Mouse (Mus musculus): Measurements from ENCODE around the gene 6330409D20Rik. TPM values are rescaled to one million over a fixed set of nuclear protein-coding genes. Genes with fewer than 3 reads are reported as not detected.

Gene 6330409D20Rik
- polyA plus RNA-seq, 1 experiment from 2014 or later, result 0.46 TPM

- no peak for ATAC-seq (replicated peaks; ENCODE audit: insufficient number of reproducible peaks, low FRiP score, low TSS enrichment)
- Histone ChIP-seq H3K9me3 (replicated peaks; ENCODE audit: control insufficient read depth, low read length) (no peaks in the 10 kb centered on the region), H3K4me1 (ENCODE audit: control insufficient read depth, insufficient read depth, low read length) (peaks cover 12% of the 10 kb centered on the region), H3K27me3 (ENCODE audit: control insufficient read depth, insufficient read depth, low read length) (no peaks in the 10 kb centered on the region), H3K27ac (ENCODE audit: low read depth, low read length) (no peak overlapping the region), H3K4me2 (no peak overlapping the region), H3K4me3 (ENCODE audit: low read depth, low read length) (no peak overlapping the region), H3K9ac (ENCODE audit: low read depth, low read length) (no peak overlapping the region), H3K36me3 (ENCODE audit: control insufficient read depth, insufficient read depth, low read length) (no peaks in the 10 kb centered on the region)
- 76% methylated on average over 16 of the region's 16 CpGs for WGBS (ENCODE audit: insufficient replicate concordance)
Observed at GRCm38 (mm10) chr2:32724832-32725790, 15.7 kb downstream of the 6330409D20Rik start.

DNA sequence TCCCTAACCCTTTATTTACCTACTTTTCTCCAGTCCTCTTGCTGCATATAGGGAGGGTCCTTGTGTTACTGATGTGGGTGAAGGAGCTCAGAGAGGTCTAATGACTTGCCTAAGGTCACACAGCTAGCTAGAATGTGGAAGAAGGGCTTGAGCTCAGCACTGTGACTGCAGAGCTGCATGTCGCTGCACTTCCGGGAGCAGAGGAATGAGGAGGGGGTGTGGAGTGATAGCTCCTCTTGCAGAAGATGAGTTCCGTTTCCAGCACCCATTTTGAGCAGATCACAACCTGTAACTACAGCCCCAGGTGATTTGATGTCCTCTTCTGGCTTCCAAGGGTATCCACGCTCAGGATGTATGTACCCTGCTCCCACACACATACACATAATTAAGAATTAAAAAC lies 16.7 kb downstream of the 6330409D20Rik start:
- no peak overlapping the region for H3K27ac ChIP-seq (ENCODE audit: low read depth, low read length)
- H3K27me3 ChIP-seq (ENCODE audit: control insufficient read depth, insufficient read depth, low read length), result no peaks in the 10 kb centered on the region
- peaks cover 12% of the 10 kb centered on the region for H3K4me1 ChIP-seq (ENCODE audit: control insufficient read depth, insufficient read depth, low read length)
- ATAC-seq (replicated peaks; ENCODE audit: insufficient number of reproducible peaks, low FRiP score, low TSS enrichment), result no peak
- 77% methylated on average over 4 of the region's 4 CpGs for WGBS (ENCODE audit: insufficient replicate concordance)
- H3K9me3 ChIP-seq (replicated peaks; ENCODE audit: control insufficient read depth, low read length), result no peaks in the 10 kb centered on the region
- no peak overlapping the region for H3K4me2 ChIP-seq
- H3K4me3 ChIP-seq (ENCODE audit: low read depth, low read length), result no peak overlapping the region
- no peak overlapping the region for H3K9ac ChIP-seq (ENCODE audit: low read depth, low read length)
- H3K36me3 ChIP-seq (ENCODE audit: control insufficient read depth, insufficient read depth, low read length), result no peaks in the 10 kb centered on the region

GRCm38 (mm10) chr2:32722581-32722980 lies 18.2 kb downstream of the 6330409D20Rik start:
- no peak overlapping the region for H3K4me3 ChIP-seq (ENCODE audit: low read depth, low read length)
- H3K27me3 ChIP-seq (ENCODE audit: control insufficient read depth, insufficient read depth, low read length), result no peaks in the 10 kb centered on the region
- no peak overlapping the region for H3K4me2 ChIP-seq
- no peaks in the 10 kb centered on the region for H3K36me3 ChIP-seq (ENCODE audit: control insufficient read depth, insufficient read depth, low read length)
- no peak overlapping the region for H3K27ac ChIP-seq (ENCODE audit: low read depth, low read length)
- H3K4me1 ChIP-seq (ENCODE audit: control insufficient read depth, insufficient read depth, low read length), result peaks cover 12% of the 10 kb centered on the region
- 75% methylated on average over 3 of the region's 3 CpGs for WGBS (ENCODE audit: insufficient replicate concordance)
- no peak overlapping the region for H3K9ac ChIP-seq (ENCODE audit: low read depth, low read length)
- H3K9me3 ChIP-seq (replicated peaks; ENCODE audit: control insufficient read depth, low read length), result no peaks in the 10 kb centered on the region
- no peak for ATAC-seq (replicated peaks; ENCODE audit: insufficient number of reproducible peaks, low FRiP score, low TSS enrichment)

GRCm38 (mm10) chr2:32722046-32722445 lies 18.8 kb downstream of the 6330409D20Rik start:
- Histone ChIP-seq H3K4me2 (peak overlapping the region; percentile 28; the same call in 1 of the 2 replicates), H3K4me1 (ENCODE audit: control insufficient read depth, insufficient read depth, low read length) (peaks cover 12% of the 10 kb centered on the region), H3K27ac (ENCODE audit: low read depth, low read length) (no peak overlapping the region), H3K4me3 (ENCODE audit: low read depth, low read length) (0 out of 2 replicates have a peak overlapping the region, but pooled peaks have one; percentile 1), H3K27me3 (ENCODE audit: control insufficient read depth, insufficient read depth, low read length) (no peaks in the 10 kb centered on the region), H3K9ac (ENCODE audit: low read depth, low read length) (no peak overlapping the region), H3K9me3 (replicated peaks; ENCODE audit: control insufficient read depth, low read length) (no peaks in the 10 kb centered on the region), H3K36me3 (ENCODE audit: control insufficient read depth, insufficient read depth, low read length) (no peaks in the 10 kb centered on the region)
- ATAC-seq (replicated peaks; ENCODE audit: insufficient number of reproducible peaks, low FRiP score, low TSS enrichment), result no peak
- 44% methylated on average over 6 of the region's 6 CpGs for WGBS (ENCODE audit: insufficient replicate concordance)

DNA sequence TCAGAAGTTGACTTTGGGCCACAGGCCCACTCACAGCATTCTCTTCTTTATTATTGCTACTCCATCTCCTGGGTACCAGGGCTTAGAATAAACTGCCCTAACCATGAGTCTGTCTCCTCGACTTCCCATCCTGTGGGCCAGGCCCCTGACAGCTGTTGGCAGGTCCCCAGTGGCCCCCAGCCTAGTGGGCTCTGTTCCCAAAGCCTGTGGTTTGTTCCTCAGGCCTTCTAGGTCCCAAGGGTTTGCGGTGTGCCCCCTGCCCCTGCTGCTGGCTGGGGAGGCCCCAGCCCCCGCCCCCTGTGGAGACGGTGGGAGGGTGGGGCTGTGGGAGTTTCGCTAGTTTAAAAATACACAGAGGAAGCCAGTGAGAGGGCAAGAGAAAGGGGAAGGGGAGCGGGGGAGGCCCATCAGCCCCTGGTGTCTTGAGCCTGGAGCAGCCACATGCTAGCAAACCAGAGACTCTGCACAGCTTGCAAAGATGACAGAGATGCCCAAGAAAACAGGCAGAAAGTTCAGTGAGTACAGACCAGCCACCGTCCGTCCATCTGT lies 20.1 kb downstream of the 6330409D20Rik start, which contains the start of gene Sh2d3c:
Gene Sh2d3c (plus strand): TSS at position 375 of the 549 bp plus-strand sequence.
- H3K4me3 ChIP-seq (ENCODE audit: low read depth, low read length), result 0 out of 2 replicates have a peak within 1 kb of the TSS, but pooled peaks have one; percentile 1
- H3K9ac ChIP-seq (ENCODE audit: low read depth, low read length), result peak within 1 kb of the TSS; percentile 25; the same call in 1 of the 2 replicates
- 0 out of 2 replicates have a peak within 1 kb of the TSS, but pooled peaks have one; percentile 29 for H3K27ac ChIP-seq (ENCODE audit: low read depth, low read length)
- ATAC-seq (replicated peaks; ENCODE audit: insufficient number of reproducible peaks, low FRiP score, low TSS enrichment), result 0 out of 2 replicates have a peak, but pooled peaks have one; percentile 25
- H3K4me2 ChIP-seq, result peak within 1 kb of the TSS; percentile 28
- no peaks in the 10 kb centered on the region for H3K36me3 ChIP-seq (ENCODE audit: control insufficient read depth, insufficient read depth, low read length)
- WGBS (ENCODE audit: insufficient replicate concordance), result 34% methylated on average over 8 of the region's 8 CpGs
- H3K9me3 ChIP-seq (replicated peaks; ENCODE audit: control insufficient read depth, low read length), result no peaks in the 10 kb centered on the region
- no peaks in the 10 kb centered on the region for H3K27me3 ChIP-seq (ENCODE audit: control insufficient read depth, insufficient read depth, low read length)
- peaks cover 12% of the 10 kb centered on the region for H3K4me1 ChIP-seq (ENCODE audit: control insufficient read depth, insufficient read depth, low read length)

DNA sequence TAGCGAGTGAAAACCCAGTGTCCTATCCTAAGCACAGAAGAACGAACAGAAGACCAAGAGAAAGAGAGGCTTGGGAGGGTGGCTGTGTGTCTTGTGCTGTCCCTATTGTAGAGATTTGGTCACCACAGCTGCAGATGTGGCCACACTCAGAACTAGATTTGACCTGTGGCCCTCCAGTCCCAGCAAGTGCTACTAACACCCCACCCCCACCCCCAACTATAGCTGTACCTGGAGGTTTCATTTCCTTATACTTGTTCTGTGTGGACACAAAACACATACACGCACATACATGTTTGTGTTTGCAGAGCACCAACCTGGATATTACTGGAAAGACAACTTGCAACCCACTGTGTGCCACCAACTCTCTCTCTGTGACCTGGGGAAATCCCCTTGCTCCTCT lies 20.8 kb downstream of the 6330409D20Rik start:
- Histone ChIP-seq H3K4me1 (ENCODE audit: control insufficient read depth, insufficient read depth, low read length) (peaks cover 14% of the 10 kb centered on the region), H3K9me3 (replicated peaks; ENCODE audit: control insufficient read depth, low read length) (no peaks in the 10 kb centered on the region), H3K27ac (ENCODE audit: low read depth, low read length) (no peak overlapping the region), H3K9ac (ENCODE audit: low read depth, low read length) (no peak overlapping the region), H3K27me3 (ENCODE audit: control insufficient read depth, insufficient read depth, low read length) (no peaks in the 10 kb centered on the region), H3K4me3 (ENCODE audit: low read depth, low read length) (no peak overlapping the region), H3K36me3 (ENCODE audit: control insufficient read depth, insufficient read depth, low read length) (no peaks in the 10 kb centered on the region), H3K4me2 (no peak overlapping the region)
- WGBS (ENCODE audit: insufficient replicate concordance), result 83% methylated on average over 3 of the region's 3 CpGs
- no peak for ATAC-seq (replicated peaks; ENCODE audit: insufficient number of reproducible peaks, low FRiP score, low TSS enrichment)

DNA sequence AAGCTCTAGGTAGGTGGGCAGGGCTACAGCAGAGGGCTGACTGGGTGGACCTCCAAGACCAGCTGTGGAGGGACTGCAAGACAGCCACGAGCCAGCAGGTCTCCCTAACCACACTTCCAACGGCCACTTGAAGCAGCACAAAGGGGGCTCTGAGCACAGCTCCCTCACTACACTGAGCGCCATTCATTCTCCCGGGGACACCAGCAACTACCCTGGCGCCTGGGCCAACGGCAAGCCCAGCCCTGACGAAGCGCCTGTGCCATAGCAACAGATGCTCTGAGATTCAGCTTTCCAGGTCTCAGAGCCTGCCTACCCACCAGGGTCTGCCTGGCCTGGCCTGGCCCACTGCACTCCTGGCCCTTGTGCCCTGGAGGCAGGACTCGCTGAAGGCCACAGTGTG lies 22.1 kb downstream of the 6330409D20Rik start:
- no peaks in the 10 kb centered on the region for H3K27me3 ChIP-seq (ENCODE audit: control insufficient read depth, insufficient read depth, low read length)
- no peaks in the 10 kb centered on the region for H3K9me3 ChIP-seq (replicated peaks; ENCODE audit: control insufficient read depth, low read length)
- H3K4me1 ChIP-seq (ENCODE audit: control insufficient read depth, insufficient read depth, low read length), result peaks cover 25% of the 10 kb centered on the region
- H3K9ac ChIP-seq (ENCODE audit: low read depth, low read length), result no peak overlapping the region
- no peak overlapping the region for H3K4me2 ChIP-seq
- H3K36me3 ChIP-seq (ENCODE audit: control insufficient read depth, insufficient read depth, low read length), result no peaks in the 10 kb centered on the region
- H3K4me3 ChIP-seq (ENCODE audit: low read depth, low read length), result no peak overlapping the region
- H3K27ac ChIP-seq (ENCODE audit: low read depth, low read length), result no peak overlapping the region
- ATAC-seq (replicated peaks; ENCODE audit: insufficient number of reproducible peaks, low FRiP score, low TSS enrichment), result no peak
- 66% methylated on average over 9 of the region's 9 CpGs for WGBS (ENCODE audit: insufficient replicate concordance)

DNA sequence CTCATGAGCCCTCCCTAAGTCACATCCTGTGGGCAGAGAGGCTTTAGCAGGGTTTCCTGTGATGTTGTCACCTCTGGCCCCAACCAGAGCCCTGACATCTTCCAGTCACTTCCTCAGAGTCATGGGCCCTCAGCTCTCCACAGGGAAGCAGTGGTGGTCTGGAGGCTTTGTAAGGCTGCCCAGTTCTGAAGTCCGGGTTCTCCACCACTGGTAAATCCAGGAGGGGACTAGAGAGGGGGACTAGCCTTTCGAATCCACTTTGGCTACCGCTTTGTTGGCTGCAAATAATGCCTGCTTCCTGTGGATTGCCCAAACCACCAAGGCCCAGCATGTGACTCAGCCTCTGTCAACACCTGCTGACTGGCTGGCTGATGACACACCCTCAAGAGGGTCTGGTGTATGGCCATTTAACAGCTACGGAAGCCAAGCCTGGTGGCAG lies 25.8 kb downstream of the 6330409D20Rik start:
- Histone ChIP-seq H3K9me3 (replicated peaks; ENCODE audit: control insufficient read depth, low read length) (no peaks in the 10 kb centered on the region), H3K36me3 (ENCODE audit: control insufficient read depth, insufficient read depth, low read length) (peaks cover 2% of the 10 kb centered on the region), H3K4me1 (ENCODE audit: control insufficient read depth, insufficient read depth, low read length) (peaks cover 22% of the 10 kb centered on the region), H3K27ac (ENCODE audit: low read depth, low read length) (peak overlapping the region; percentile 98), H3K27me3 (ENCODE audit: control insufficient read depth, insufficient read depth, low read length) (no peaks in the 10 kb centered on the region), H3K4me3 (ENCODE audit: low read depth, low read length) (no peak overlapping the region), H3K9ac (ENCODE audit: low read depth, low read length) (0 out of 2 replicates have a peak overlapping the region, but pooled peaks have one; percentile 35), H3K4me2 (peak overlapping the region; percentile 27; the same call in 1 of the 2 replicates)
- WGBS (ENCODE audit: insufficient replicate concordance), result 27% methylated on average over 4 of the region's 4 CpGs
- ATAC-seq (replicated peaks; ENCODE audit: insufficient number of reproducible peaks, low FRiP score, low TSS enrichment), result no peak

Data from heart, embryonic 11.5 days (tissue).